Mouse (Mus musculus) limb, embryonic 10.5 days (tissue): ENCODE measurements around the gene Alg12. TPM values are rescaled to one million over a fixed set of nuclear protein-coding genes. Genes with fewer than 3 reads are reported as not detected.
A peak's percentile ranks its signal among the peaks of the same experiment; 100 is the strongest.
"Not testable (repeated sequence)": the region's sequence is repeated elsewhere in the genome, so short reads cannot be mapped to it uniquely, and the experiment has no call there.

Experiments
- DNase-seq: peaks from one replicate; pipeline ENCODE4 v3.0.0-alpha.2; 2017; ENCODE audit warnings: low spot score
- H3K27ac ChIP-seq: fragments of 300-500 bp; sonication (generic); 2 replicates; pipeline ENCODE4 v1.5.1; 2016; ENCODE audit warnings: mild to moderate bottlenecking
- H3K27me3 ChIP-seq: fragments of 300-500 bp; sonication (generic); 2 replicates; pipeline ENCODE4 v1.6.1; 2016; ENCODE audit warnings: low read depth, mild to moderate bottlenecking; ENCODE audit not compliant: poor library complexity, severe bottlenecking
- H3K36me3 ChIP-seq: fragments of 300-500 bp; sonication (generic); 2 replicates; pipeline ENCODE4 v1.6.1; 2016; ENCODE audit warnings: mild to moderate bottlenecking, moderate library complexity
- H3K4me1 ChIP-seq: fragments of 300-500 bp; sonication (generic); 2 replicates; pipeline ENCODE4 v1.6.1; 2016
- H3K4me3 ChIP-seq: fragments of 300-500 bp; sonication (generic); 2 replicates; pipeline ENCODE4 v1.5.1; 2016; ENCODE audit warnings: mild to moderate bottlenecking, moderate library complexity
- H3K9me3 ChIP-seq: fragments of 300-500 bp; sonication (generic); replicated peaks from 2 replicates; pipeline ENCODE4 v1.6.1; 2016; ENCODE audit warnings: mild to moderate bottlenecking
- WGBS: fragments of 180-500 bp; shearing (Covaris S2); methylation state at CpG from one replicate; pipeline ENCODE4 v1.1.7; 2016; 5-methylcytosine and 5-hydroxymethylcytosine counted together
- polyA plus RNA-seq: library from polyadenylated mRNA; unstranded; fragments of >200 nt; fragmentation: Nextera tagmentation; extraction: Ambion mirVana; gene quantifications from 2 replicates; pipeline ENCODE4 v1.2.1, GENCODE M21; 2016

The Alg12 gene
- polyA plus RNA-seq, 1 experiment from 2014 or later, result 12.3 TPM

GRCm38 (mm10) chr15:88819906-88820303 is 787 bp upstream of the Alg12 start:
- H3K27me3 ChIP-seq, result no peaks in the 10 kb centered on the region
- peaks cover 61% of the 10 kb centered on the region for H3K36me3 ChIP-seq
- DNase-seq, result peak; percentile 45
- peak overlapping the region; percentile 73 for H3K4me3 ChIP-seq
- peaks cover 21% of the 10 kb centered on the region for H3K4me1 ChIP-seq
- H3K9me3 ChIP-seq, result no peaks in the 10 kb centered on the region
- H3K27ac ChIP-seq, result peak overlapping the region; percentile 85
- WGBS, result 2% methylated on average over 23 of the region's 23 CpGs

- no peak overlapping the region for H3K27ac ChIP-seq
- H3K4me3 ChIP-seq, result no peak overlapping the region
- no peaks in the 10 kb centered on the region for H3K9me3 ChIP-seq
- no peaks in the 10 kb centered on the region for H3K27me3 ChIP-seq
- H3K4me1 ChIP-seq, result peaks cover 9% of the 10 kb centered on the region
- 92% methylated on average over 6 of the region's 6 CpGs for WGBS
- peaks cover 62% of the 10 kb centered on the region for H3K36me3 ChIP-seq
- DNase-seq, result no peak
Measured at GRCm38 (mm10) chr15:88815196-88815700, 3.9 kb downstream of the Alg12 start.

- 96% methylated on average over 11 of the region's 11 CpGs for WGBS
- Histone ChIP-seq H3K27me3 (no peaks in the 10 kb centered on the region), H3K36me3 (peaks cover 65% of the 10 kb centered on the region), H3K27ac (no peak overlapping the region), H3K4me3 (no peak overlapping the region), H3K4me1 (peaks cover 5% of the 10 kb centered on the region), H3K9me3 (no peaks in the 10 kb centered on the region)
- no peak for DNase-seq
Measured at GRCm38 (mm10) chr15:88814411-88815047, 4.6 kb downstream of the Alg12 start.

DNA sequence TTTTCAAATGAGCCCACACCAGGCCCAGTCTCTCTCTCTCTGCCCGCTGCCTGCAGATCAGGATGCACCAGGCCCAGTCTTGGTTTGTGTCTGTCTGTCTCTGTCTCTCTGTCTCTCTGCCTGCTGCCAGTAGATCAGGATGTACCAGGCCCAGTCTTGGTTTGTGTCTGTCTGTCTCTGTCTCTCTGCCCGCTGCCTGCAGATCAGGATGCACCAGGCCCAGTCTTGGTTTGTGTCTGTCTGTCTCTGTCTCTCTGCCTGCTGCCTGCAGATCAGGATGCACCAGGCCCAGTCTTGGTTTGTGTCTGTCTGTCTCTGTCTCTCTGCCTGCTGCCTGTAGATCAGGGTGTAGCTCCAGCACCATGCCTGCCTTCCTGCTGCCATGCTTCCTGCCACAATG is 5.2 kb downstream of the Alg12 start:
- not testable (repeated sequence) for H3K9me3 ChIP-seq, H3K4me3 ChIP-seq, H3K4me1 ChIP-seq, DNase-seq, H3K27me3 ChIP-seq, H3K27ac ChIP-seq
- WGBS, result 92% methylated on average over 2 of the region's 2 CpGs
- H3K36me3 ChIP-seq, result peaks cover 71% of the 10 kb centered on the region

DNA sequence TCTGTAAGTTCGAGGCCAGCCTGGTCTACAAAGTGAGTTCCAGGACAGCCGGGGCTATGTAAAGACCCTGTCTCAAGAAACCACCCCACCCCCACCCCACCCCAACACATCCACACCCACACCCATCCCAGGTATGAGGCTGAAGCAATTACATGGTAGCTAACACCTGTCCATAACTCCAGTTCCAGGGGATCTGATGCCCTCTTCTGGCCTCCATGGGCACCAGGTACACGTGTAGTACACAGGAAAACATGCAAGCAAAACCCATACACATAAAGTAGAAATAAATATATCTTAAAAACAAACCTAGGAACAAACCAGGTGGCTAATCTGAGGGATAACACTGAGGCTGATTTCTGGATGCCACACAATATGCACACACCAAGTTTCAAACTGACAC is 5.9 kb downstream of the Alg12 start:
- 89% methylated on average over 3 of the region's 3 CpGs for WGBS
- peaks cover 77% of the 10 kb centered on the region for H3K36me3 ChIP-seq

DNA sequence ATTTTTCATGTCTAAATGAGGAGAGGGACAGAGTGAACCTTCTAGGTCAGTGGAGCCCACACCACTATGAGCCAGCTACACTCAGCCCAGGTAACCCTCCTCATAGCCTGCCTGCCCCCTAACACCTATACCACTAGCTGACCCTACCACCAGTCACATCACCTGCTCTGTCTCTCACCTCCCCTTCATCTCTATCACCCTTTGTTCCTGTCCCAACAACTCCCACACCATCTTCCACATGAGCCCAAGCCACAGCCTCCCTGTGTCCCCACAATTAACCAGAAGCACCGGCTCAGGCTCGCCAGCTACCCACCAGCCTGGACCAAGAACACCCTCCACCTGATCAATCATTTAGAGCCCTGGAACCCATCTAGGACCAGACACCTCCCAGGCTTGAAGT is 8.7 kb downstream of the Alg12 start:
- DNase-seq, result no peak
- Histone ChIP-seq H3K9me3 (no peaks in the 10 kb centered on the region), H3K4me1 (no peaks in the 10 kb centered on the region), H3K4me3 (no peak overlapping the region), H3K36me3 (peaks cover 89% of the 10 kb centered on the region), H3K27ac (no peak overlapping the region), H3K27me3 (no peaks in the 10 kb centered on the region)
- 91% methylated on average over 2 of the region's 2 CpGs for WGBS

More for the DNA sequence above, 5.9 kb downstream of the Alg12 start:
- Histone ChIP-seq H3K4me1 (peaks cover under 1% of the 10 kb centered on the region), H3K27ac (no peak overlapping the region), H3K9me3 (no peaks in the 10 kb centered on the region), H3K4me3 (no peak overlapping the region), H3K27me3 (no peaks in the 10 kb centered on the region)
- no peak for DNase-seq

- no peak for DNase-seq
- no peak overlapping the region for H3K27ac ChIP-seq
- H3K27me3 ChIP-seq, result no peaks in the 10 kb centered on the region
- H3K36me3 ChIP-seq, result peaks cover 86% of the 10 kb centered on the region
- 87% methylated on average over 8 of the region's 8 CpGs for WGBS
- H3K4me3 ChIP-seq, result no peak overlapping the region
- H3K9me3 ChIP-seq, result no peaks in the 10 kb centered on the region
- H3K4me1 ChIP-seq, result no peaks in the 10 kb centered on the region
Measured at GRCm38 (mm10) chr15:88808121-88808520, 11.0 kb downstream of the Alg12 start.

DNA sequence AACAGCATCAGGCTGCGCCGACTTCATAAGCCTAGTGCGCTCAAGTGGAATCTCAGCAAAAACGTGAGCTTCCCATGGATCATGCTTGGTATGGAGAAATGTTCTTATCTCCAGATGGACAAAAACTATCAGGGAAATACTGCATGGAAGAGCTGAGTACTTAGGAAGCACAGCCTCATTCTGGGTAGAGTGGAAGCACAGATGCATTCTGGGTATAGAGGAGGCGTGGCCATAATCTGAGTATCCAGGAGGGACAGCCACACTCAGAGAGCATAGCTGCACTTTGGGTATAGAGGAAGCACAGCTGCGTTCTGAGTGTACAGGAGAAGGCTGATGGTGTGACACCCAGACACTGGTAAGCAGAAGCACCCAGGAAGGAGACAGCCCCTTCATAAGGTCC is 16.8 kb downstream of the Alg12 start:
- H3K4me3 ChIP-seq, result no peak overlapping the region
- DNase-seq, result no peak
- no peaks in the 10 kb centered on the region for H3K9me3 ChIP-seq
- no peaks in the 10 kb centered on the region for H3K27me3 ChIP-seq
- H3K36me3 ChIP-seq, result peaks cover 38% of the 10 kb centered on the region
- H3K4me1 ChIP-seq, result no peaks in the 10 kb centered on the region
- H3K27ac ChIP-seq, result no peak overlapping the region
- 88% methylated on average over 6 of the region's 6 CpGs for WGBS

DNA sequence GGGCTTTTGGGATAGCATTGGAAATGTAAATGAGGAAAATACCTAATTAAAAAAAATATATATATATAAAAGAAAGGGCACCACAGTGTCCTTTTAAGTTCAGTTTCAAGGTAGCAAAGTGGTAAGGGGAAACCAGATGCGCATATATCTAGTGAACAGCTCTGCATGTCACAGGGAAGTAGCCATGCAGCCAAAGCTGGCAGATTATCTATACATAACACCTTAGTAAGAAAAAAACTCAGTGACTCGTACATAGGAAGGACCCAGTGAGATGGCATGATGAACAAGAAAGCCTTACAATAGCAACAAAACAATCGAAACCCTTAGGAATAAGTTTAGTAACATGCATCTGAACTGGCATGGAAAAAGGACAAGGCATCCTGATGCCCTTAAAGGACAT is 17.2 kb downstream of the Alg12 start:
- Histone ChIP-seq H3K4me1 (no peaks in the 10 kb centered on the region), H3K36me3 (peaks cover 34% of the 10 kb centered on the region), H3K9me3 (no peaks in the 10 kb centered on the region), H3K4me3 (no peak overlapping the region), H3K27ac (no peak overlapping the region), H3K27me3 (no peaks in the 10 kb centered on the region)
- 95% methylated on average over 3 of the region's 3 CpGs for WGBS
- DNase-seq, result no peak

GRCm38 (mm10) chr15:88800921-88801354 is 18.2 kb downstream of the Alg12 start:
- H3K27me3 ChIP-seq, result no peaks in the 10 kb centered on the region
- WGBS, result 85% methylated on average over 6 of the region's 6 CpGs
- no peak for DNase-seq

GRCm38 (mm10) chr15:88799950-88800371 is 19.2 kb downstream of the Alg12 start:
- DNase-seq, result no peak
- H3K9me3 ChIP-seq, result no peaks in the 10 kb centered on the region
- H3K27ac ChIP-seq, result no peak overlapping the region
- no peaks in the 10 kb centered on the region for H3K4me1 ChIP-seq
- WGBS, result 86% methylated on average over 11 of the region's 11 CpGs
- H3K4me3 ChIP-seq, result no peak overlapping the region
- H3K36me3 ChIP-seq, result peaks cover 15% of the 10 kb centered on the region
- no peaks in the 10 kb centered on the region for H3K27me3 ChIP-seq

More at GRCm38 (mm10) chr15:88800921-88801354, 18.2 kb downstream of the Alg12 start:
- Histone ChIP-seq H3K9me3 (no peaks in the 10 kb centered on the region), H3K4me1 (no peaks in the 10 kb centered on the region), H3K36me3 (peaks cover 25% of the 10 kb centered on the region), H3K27ac (no peak overlapping the region), H3K4me3 (no peak overlapping the region)

- WGBS, result 91% methylated on average over 5 of the region's 5 CpGs
- not testable (repeated sequence) for H3K36me3 ChIP-seq, H3K27me3 ChIP-seq, H3K27ac ChIP-seq, H3K9me3 ChIP-seq, DNase-seq, H3K4me3 ChIP-seq, H3K4me1 ChIP-seq
Measured at GRCm38 (mm10) chr15:88794729-88795128, 24.4 kb downstream of the Alg12 start.

- peaks cover 4% of the 10 kb centered on the region for H3K36me3 ChIP-seq
- H3K27ac ChIP-seq, result no peak overlapping the region
- no peaks in the 10 kb centered on the region for H3K4me1 ChIP-seq
- no peak for DNase-seq
- H3K9me3 ChIP-seq, result no peaks in the 10 kb centered on the region
- no peaks in the 10 kb centered on the region for H3K27me3 ChIP-seq
- WGBS, result 87% methylated on average over 4 of the region's 4 CpGs
- H3K4me3 ChIP-seq, result no peak overlapping the region
Measured at GRCm38 (mm10) chr15:88792140-88792850, 26.8 kb downstream of the Alg12 start.
